Mouse (Mus musculus): ENCODE measurements around the gene Cmtm6.

GRCm38 (mm10) chr9:114731871-114732682 lies 1.2 kb downstream of the Cmtm6 start:
- TF ChIP-seq CTCF (IDR thresholded peaks at IDR 0.05; ENCODE audit: borderline replicate concordance, extremely low read depth, insufficient read depth, insufficient read length) (no peak), POLR2A (IDR thresholded peaks at IDR 0.05; ENCODE audit: borderline replicate concordance, extremely low read depth, insufficient read depth, insufficient read length, poor library complexity, severe bottlenecking) (no peak)

All from brain, embryonic 14.5 days (tissue).